Mouse (Mus musculus) intestine, embryonic 16.5 days (tissue): ENCODE data around the gene Pak2. TPM values are rescaled to one million over a fixed set of nuclear protein-coding genes. Genes with fewer than 3 reads are reported as not detected.
"Not testable (repeated sequence)": the region's sequence is repeated elsewhere in the genome, so short reads cannot be mapped to it uniquely, and the experiment has no call there.

ENCODE experiments used
- ATAC-seq: fragments of 200-750 bp; cut with Nextera tagmentation; 2 replicates; pipeline ENCODE4 v1.8.0; 2017; ENCODE audit warnings: moderate TSS enrichment, moderate library complexity
- H3K27ac ChIP-seq: fragments of 300-500 bp; sonication (generic); 2 replicates; pipeline ENCODE4 v1.5.1; 2014; ENCODE audit warnings: mild to moderate bottlenecking, low read length
- H3K27me3 ChIP-seq: fragments of 300-500 bp; sonication (generic); replicated peaks from 2 replicates; pipeline ENCODE4 v1.6.1; 2014; ENCODE audit warnings: low read length, control low read depth, mixed read lengths; ENCODE audit not compliant: control insufficient read depth, insufficient read depth
- H3K36me3 ChIP-seq: fragments of 300-500 bp; sonication (generic); 2 replicates; pipeline ENCODE4 v1.6.1; 2014; ENCODE audit warnings: low read length, control low read depth; ENCODE audit not compliant: control insufficient read depth, insufficient read depth
- H3K4me1 ChIP-seq: fragments of 300-500 bp; sonication (generic); 2 replicates; pipeline ENCODE4 v1.6.1; 2014; ENCODE audit warnings: low read length, control low read depth, mixed read lengths; ENCODE audit not compliant: control insufficient read depth, insufficient read depth
- H3K4me2 ChIP-seq: fragments of 300-500 bp; sonication (generic); 2 replicates; pipeline ENCODE4 v1.6.1; 2014; ENCODE audit warnings: low read depth, low read length, control low read depth
- H3K4me3 ChIP-seq: fragments of 300-500 bp; sonication (generic); 2 replicates; pipeline ENCODE4 v1.5.1; 2014; ENCODE audit warnings: mild to moderate bottlenecking, low read length
- H3K9ac ChIP-seq: fragments of 300-500 bp; sonication (generic); 2 replicates; pipeline ENCODE4 v1.6.1; 2014; ENCODE audit warnings: low read depth, low read length
- H3K9me3 ChIP-seq: fragments of 300-500 bp; sonication (generic); 2 replicates; pipeline ENCODE4 v1.6.1; 2016; ENCODE audit warnings: low read length, control low read depth; ENCODE audit not compliant: control insufficient read depth
- WGBS: fragments of 180-500 bp; shearing (Covaris S2); extraction: QIAGEN DNeasy Blood & Tissue Kit; methylation state at CpG from one replicate; pipeline ENCODE4 v1.1.7; 2014; 5-methylcytosine and 5-hydroxymethylcytosine counted together
- polyA plus RNA-seq: library from polyadenylated mRNA; unstranded; fragments of >200 nt; fragmentation: Nextera tagmentation; extraction: Ambion mirVana; gene quantifications from 2 replicates; pipeline ENCODE4 v1.2.1, GENCODE M21; 2015

Gene Pak2
- polyA plus RNA-seq, 1 experiment from 2014 or later = 34.5 TPM

GRCm38 (mm10) chr16:32098897-32099637, 19.9 kb upstream of the Pak2 start:
- H3K27me3 ChIP-seq = no peaks in the 10 kb centered on the region
- no peaks in the 10 kb centered on the region for H3K9me3 ChIP-seq
- ATAC-seq = peak; percentile 85
- WGBS = under 1% methylated on average over 39 of the region's 39 CpGs
- H3K4me3 ChIP-seq = peak overlapping the region; percentile 93
- H3K4me2 ChIP-seq = peak overlapping the region; percentile 87
- H3K27ac ChIP-seq = peak overlapping the region; percentile 82
- peaks cover 9% of the 10 kb centered on the region; the same call in 1 of the 2 replicates for H3K4me1 ChIP-seq
- peaks cover 3% of the 10 kb centered on the region; the same call in 1 of the 2 replicates for H3K36me3 ChIP-seq
- H3K9ac ChIP-seq = peak overlapping the region; percentile 94

GRCm38 (mm10) chr16:32097757-32098156, 18.6 kb upstream of the Pak2 start:
- not testable (repeated sequence) for H3K4me2 ChIP-seq, H3K9me3 ChIP-seq, H3K27me3 ChIP-seq, H3K36me3 ChIP-seq, H3K4me1 ChIP-seq, H3K4me3 ChIP-seq, H3K27ac ChIP-seq, ATAC-seq, H3K9ac ChIP-seq
- 76% methylated on average over 2 of the region's 2 CpGs for WGBS

DNA sequence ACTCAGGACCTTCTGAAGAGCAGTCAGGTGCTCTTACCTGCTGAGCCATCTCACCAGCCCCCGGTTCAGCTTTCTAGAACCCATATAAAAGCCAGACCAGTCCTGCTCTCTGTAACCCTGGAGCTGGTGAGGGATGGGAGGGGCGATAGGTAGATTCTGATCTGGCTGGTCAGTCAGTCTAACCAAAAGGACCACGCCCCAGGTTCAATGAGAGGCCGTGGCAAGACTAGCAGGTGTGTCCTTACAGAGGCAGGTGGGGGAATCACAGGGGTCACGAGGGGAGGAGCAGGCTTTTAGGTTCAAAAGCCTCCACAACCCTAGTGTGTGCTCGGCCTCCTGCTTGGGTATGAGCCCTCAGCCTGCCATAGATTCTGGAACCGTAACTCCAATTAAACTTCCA, 12.3 kb upstream of the Pak2 start:
- Histone ChIP-seq H3K27me3 (no peaks in the 10 kb centered on the region), H3K4me2 (no peak overlapping the region), H3K9me3 (no peaks in the 10 kb centered on the region), H3K9ac (no peak overlapping the region), H3K27ac (no peak overlapping the region), H3K4me3 (no peak overlapping the region), H3K4me1 (no peaks in the 10 kb centered on the region), H3K36me3 (peaks cover 10% of the 10 kb centered on the region)
- ATAC-seq = no peak
- 89% methylated on average over 7 of the region's 7 CpGs for WGBS

- H3K9me3 ChIP-seq = no peaks in the 10 kb centered on the region
- no peaks in the 10 kb centered on the region for H3K27me3 ChIP-seq
- H3K9ac ChIP-seq = no peak overlapping the region
- H3K4me3 ChIP-seq = no peak overlapping the region
- peak; percentile 87 for ATAC-seq
- H3K4me1 ChIP-seq = no peaks in the 10 kb centered on the region
- 55% methylated on average over 17 of the region's 17 CpGs for WGBS
- H3K4me2 ChIP-seq = 0 out of 2 replicates have a peak overlapping the region, but pooled peaks have one; percentile 33
- H3K36me3 ChIP-seq = peaks cover 10% of the 10 kb centered on the region
- peak overlapping the region; percentile 76 for H3K27ac ChIP-seq
These were observed 8.7 kb upstream of the Pak2 start for GRCm38 (mm10) chr16:32087629-32088443.

- H3K4me1 ChIP-seq = peaks cover 9% of the 10 kb centered on the region
- H3K27me3 ChIP-seq = no peaks in the 10 kb centered on the region
- peak overlapping the region; percentile 51 for H3K4me2 ChIP-seq
- H3K4me3 ChIP-seq = peak overlapping the region; percentile 84
- WGBS = under 1% methylated on average over 30 of the region's 30 CpGs
- H3K27ac ChIP-seq = peak overlapping the region; percentile 98
- no peaks in the 10 kb centered on the region for H3K9me3 ChIP-seq
- H3K9ac ChIP-seq = peak overlapping the region; percentile 99
- 0 out of 2 replicates have a peak, but pooled peaks cover 2% of the 10 kb centered on the region for H3K36me3 ChIP-seq
- no peak for ATAC-seq
These were observed 643 bp downstream of the Pak2 start for GRCm38 (mm10) chr16:32078408-32078990.

DNA sequence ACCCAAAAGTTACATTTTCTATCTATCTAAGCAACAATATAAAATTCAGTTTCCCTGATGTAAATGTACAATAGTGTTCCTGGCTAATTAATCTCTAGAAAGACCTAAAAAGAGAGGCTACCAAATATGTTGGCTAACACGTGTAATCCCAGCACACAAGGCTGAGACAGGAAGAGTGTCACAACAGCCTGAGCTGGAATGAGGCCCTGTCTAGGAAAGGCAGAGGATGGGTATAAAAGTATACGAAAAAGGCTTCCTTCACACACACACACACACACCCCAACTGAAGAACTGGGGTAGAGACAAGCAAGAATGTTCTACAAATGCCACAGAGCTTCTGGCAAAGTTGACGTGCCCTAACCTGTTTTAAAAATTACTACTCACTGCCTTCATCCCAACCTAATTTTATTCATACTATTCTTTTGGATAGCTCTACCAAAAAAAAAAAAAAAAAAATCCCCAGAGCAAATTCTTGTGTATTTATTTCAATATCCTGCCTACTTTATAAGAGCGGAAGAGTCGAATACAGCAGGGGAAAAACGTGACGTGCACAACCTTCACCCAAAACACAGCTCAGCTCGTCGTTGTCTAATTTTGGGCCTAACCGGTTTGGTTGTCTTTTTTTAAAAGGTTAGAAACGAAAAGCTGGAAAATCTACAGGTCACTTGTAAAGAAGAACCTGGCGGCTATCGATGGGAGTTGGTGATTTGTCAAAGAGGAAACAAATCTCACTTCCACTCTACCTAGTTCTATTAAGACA, 1.3 kb downstream of the Pak2 start:
- H3K4me3 ChIP-seq = peak overlapping the region; percentile 84
- H3K9ac ChIP-seq = peak overlapping the region; percentile 99
- no peak for ATAC-seq
- 5% methylated on average over 13 of the region's 13 CpGs for WGBS
- peak overlapping the region; percentile 98; the same call in 1 of the 2 replicates for H3K27ac ChIP-seq
- H3K4me1 ChIP-seq = peaks cover 9% of the 10 kb centered on the region
- no peaks in the 10 kb centered on the region for H3K27me3 ChIP-seq
- no peaks in the 10 kb centered on the region for H3K36me3 ChIP-seq
- H3K4me2 ChIP-seq = peak overlapping the region; percentile 51
- no peaks in the 10 kb centered on the region for H3K9me3 ChIP-seq

- Histone ChIP-seq H3K4me1 (peaks cover 17% of the 10 kb centered on the region), H3K36me3 (no peaks in the 10 kb centered on the region), H3K9ac (no peak overlapping the region), H3K27ac (no peak overlapping the region), H3K4me3 (0 out of 2 replicates have a peak overlapping the region, but pooled peaks have one; percentile 1), H3K27me3 (no peaks in the 10 kb centered on the region), H3K4me2 (no peak overlapping the region), H3K9me3 (no peaks in the 10 kb centered on the region)
- WGBS = 40% methylated on average over 3 of the region's 3 CpGs
- ATAC-seq = no peak
These were observed 2.7 kb downstream of the Pak2 start for GRCm38 (mm10) chr16:32076406-32076805.

- no peak overlapping the region for H3K4me3 ChIP-seq
- ATAC-seq = no peak
- no peak overlapping the region for H3K27ac ChIP-seq
- H3K36me3 ChIP-seq = no peaks in the 10 kb centered on the region
- H3K4me2 ChIP-seq = no peak overlapping the region
- H3K9ac ChIP-seq = no peak overlapping the region
- H3K27me3 ChIP-seq = no peaks in the 10 kb centered on the region
- H3K4me1 ChIP-seq = peaks cover 17% of the 10 kb centered on the region
- WGBS = 33% methylated on average over 1 of the region's 1 CpGs
- H3K9me3 ChIP-seq = no peaks in the 10 kb centered on the region
These were observed 3.4 kb downstream of the Pak2 start for GRCm38 (mm10) chr16:32075762-32076161.
